Mouse (Mus musculus) kidney, postnatal 4 days (tissue): ENCODE results near the gene Tekt3.
A peak's percentile ranks its signal among the peaks of the same experiment; 100 is the strongest.

Source experiments
- DNase-seq, 2 experiments: peaks; one replicate each; pipeline ENCODE4 v3.0.0; 2021; ENCODE audit warnings: mixed read lengths in 2 of 2

Tekt3 gene

GRCm38 (mm10) chr11:63126976-63127375 is 65.5 kb downstream of the Tekt3 start:
- no peak for DNase-seq

- DNase-seq, result no peak
These were observed 66.1 kb downstream of the Tekt3 start for GRCm38 (mm10) chr11:63127513-63127912.

GRCm38 (mm10) chr11:63128784-63129183 is 67.3 kb downstream of the Tekt3 start, which contains the start of gene Pmp22:
TSS of gene Pmp22 (plus strand) at chr11:63128982.
- DNase-seq, result no peak

- DNase-seq, result peak; percentile 51 to 63
These were observed 67.9 kb downstream of the Tekt3 start for GRCm38 (mm10) chr11:63129375-63129774.

GRCm38 (mm10) chr11:63129840-63130239 is 68.4 kb downstream of the Tekt3 start:
- DNase-seq, result no peak

- DNase-seq, result peak; percentile 63 to 69
These were observed 69.0 kb downstream of the Tekt3 start for GRCm38 (mm10) chr11:63130497-63130896.

GRCm38 (mm10) chr11:63131001-63131692 is 69.7 kb downstream of the Tekt3 start:
- peak; percentile 68 to 77 for DNase-seq

- peak in 1 of 2 experiments; percentile 49 for DNase-seq
These were observed 70.2 kb downstream of the Tekt3 start for GRCm38 (mm10) chr11:63131693-63132040.

GRCm38 (mm10) chr11:63132151-63132500 is 70.7 kb downstream of the Tekt3 start:
- DNase-seq, result no peak

- peak; percentile 83 to 88 for DNase-seq
These were observed 71.3 kb downstream of the Tekt3 start for GRCm38 (mm10) chr11:63132501-63133435.

- no peak for DNase-seq
These were observed 72.6 kb downstream of the Tekt3 start for GRCm38 (mm10) chr11:63134021-63134420.

GRCm38 (mm10) chr11:63134742-63135482 is 73.5 kb downstream of the Tekt3 start:
- DNase-seq, result peak in 1 of 2 experiments; percentile 29

- DNase-seq, result peak; percentile 94 to 96
These were observed 74.2 kb downstream of the Tekt3 start for GRCm38 (mm10) chr11:63135622-63136021.

GRCm38 (mm10) chr11:63136205-63136604 is 74.8 kb downstream of the Tekt3 start:
- peak; percentile 38 to 57 for DNase-seq

GRCm38 (mm10) chr11:63136836-63137416 is 75.5 kb downstream of the Tekt3 start:
- no peak for DNase-seq

GRCm38 (mm10) chr11:63138739-63139138 is 77.3 kb downstream of the Tekt3 start:
- no peak for DNase-seq

GRCm38 (mm10) chr11:63142311-63142710 is 80.9 kb downstream of the Tekt3 start:
- DNase-seq, result no peak

GRCm38 (mm10) chr11:63142816-63143215 is 81.4 kb downstream of the Tekt3 start:
- DNase-seq, result no peak

GRCm38 (mm10) chr11:63143486-63143885 is 82.0 kb downstream of the Tekt3 start:
- no peak for DNase-seq
